Mouse (Mus musculus) heart, embryonic 11.5 days (tissue): ENCODE results near the gene Rbm4. TPM values are rescaled to one million over a fixed set of nuclear protein-coding genes. Genes with fewer than 3 reads are reported as not detected.
A peak's percentile ranks its signal among the peaks of the same experiment; 100 is the strongest.
"Not testable (repeated sequence)": the region's sequence is repeated elsewhere in the genome, so short reads cannot be mapped to it uniquely, and the experiment has no call there.

Experiments used
- ATAC-seq: fragments of 200-750 bp; cut with Nextera tagmentation; replicated peaks from 2 replicates; pipeline ENCODE4 v1.8.0; 2017; ENCODE audit warnings: moderate library complexity; ENCODE audit not compliant: insufficient number of reproducible peaks, low FRiP score, low TSS enrichment
- H3K27ac ChIP-seq: fragments of 300-500 bp; sonication (generic); 2 replicates; pipeline ENCODE4 v1.5.1; 2014; ENCODE audit warnings: mild to moderate bottlenecking, low read depth, low read length
- H3K27me3 ChIP-seq: fragments of 300-500 bp; sonication (generic); 2 replicates; pipeline ENCODE4 v1.6.1; 2014; ENCODE audit warnings: mild to moderate bottlenecking, low read length, mixed read lengths; ENCODE audit not compliant: control insufficient read depth, insufficient read depth
- H3K36me3 ChIP-seq: fragments of 300-500 bp; sonication (generic); 2 replicates; pipeline ENCODE4 v1.6.1; 2014; ENCODE audit warnings: mild to moderate bottlenecking, low read length, moderate library complexity, mixed read lengths; ENCODE audit not compliant: control insufficient read depth, insufficient read depth
- H3K4me1 ChIP-seq: fragments of 300-500 bp; sonication (generic); 2 replicates; pipeline ENCODE4 v1.6.1; 2014; ENCODE audit warnings: low read length; ENCODE audit not compliant: control insufficient read depth, insufficient read depth
- H3K4me2 ChIP-seq: fragments of 300-500 bp; sonication (generic); 2 replicates; pipeline ENCODE4 v1.6.1; 2014; ENCODE audit warnings: mild to moderate bottlenecking, moderate library complexity
- H3K4me3 ChIP-seq: fragments of 300-500 bp; sonication (generic); 2 replicates; pipeline ENCODE4 v1.5.1; 2014; ENCODE audit warnings: low read depth, low read length
- H3K9ac ChIP-seq: fragments of 300-500 bp; sonication (generic); 2 replicates; pipeline ENCODE4 v1.6.1; 2014; ENCODE audit warnings: mild to moderate bottlenecking, low read depth, low read length, moderate library complexity
- H3K9me3 ChIP-seq: fragments of 300-500 bp; sonication (generic); replicated peaks from 2 replicates; pipeline ENCODE4 v1.6.1; 2016; ENCODE audit warnings: low read length; ENCODE audit not compliant: control insufficient read depth
- WGBS: fragments of 180-500 bp; shearing (Covaris S2); extraction: QIAGEN DNeasy Blood & Tissue Kit; methylation state at CpG from one replicate; pipeline ENCODE4 v1.1.7; 2014; ENCODE audit not compliant: insufficient replicate concordance; 5-methylcytosine and 5-hydroxymethylcytosine counted together
- polyA plus RNA-seq: library from polyadenylated mRNA; unstranded; fragments of >200 nt; fragmentation: Nextera tagmentation; extraction: Ambion mirVana; gene quantifications from 2 replicates; pipeline ENCODE4 v1.2.1, GENCODE M21; 2014

Gene Rbm4
- polyA plus RNA-seq, 1 experiment from 2014 or later: 54.0 TPM

DNA sequence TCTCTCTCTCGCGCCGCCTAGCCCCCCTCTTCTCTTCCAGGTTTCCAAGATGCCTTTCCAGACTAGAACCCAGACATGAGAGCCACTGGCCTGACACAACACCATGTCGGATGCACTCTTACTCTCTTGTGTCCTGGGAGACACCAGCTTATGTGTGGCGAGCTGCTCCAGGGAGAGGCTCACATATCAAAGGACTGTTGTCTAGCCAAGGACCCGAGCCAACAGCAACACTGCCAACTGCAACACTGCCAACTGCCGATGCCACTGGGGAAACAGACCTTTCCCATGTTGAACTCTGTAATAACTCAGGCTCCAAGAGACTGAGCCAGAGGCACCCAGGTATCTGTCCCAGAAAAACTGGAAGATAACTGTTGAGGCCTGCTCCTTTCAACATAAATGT lies 35.5 kb upstream of the Rbm4 start:
- Histone ChIP-seq H3K9me3 (no peaks in the 10 kb centered on the region), H3K4me3 (no peak overlapping the region), H3K27me3 (no peaks in the 10 kb centered on the region), H3K36me3 (peaks cover 5% of the 10 kb centered on the region; the same call in 1 of the 2 replicates), H3K4me1 (no peaks in the 10 kb centered on the region), H3K9ac (no peak overlapping the region), H3K4me2 (no peak overlapping the region), H3K27ac (no peak overlapping the region)
- no peak for ATAC-seq
- 62% methylated on average over 7 of the region's 7 CpGs for WGBS

DNA sequence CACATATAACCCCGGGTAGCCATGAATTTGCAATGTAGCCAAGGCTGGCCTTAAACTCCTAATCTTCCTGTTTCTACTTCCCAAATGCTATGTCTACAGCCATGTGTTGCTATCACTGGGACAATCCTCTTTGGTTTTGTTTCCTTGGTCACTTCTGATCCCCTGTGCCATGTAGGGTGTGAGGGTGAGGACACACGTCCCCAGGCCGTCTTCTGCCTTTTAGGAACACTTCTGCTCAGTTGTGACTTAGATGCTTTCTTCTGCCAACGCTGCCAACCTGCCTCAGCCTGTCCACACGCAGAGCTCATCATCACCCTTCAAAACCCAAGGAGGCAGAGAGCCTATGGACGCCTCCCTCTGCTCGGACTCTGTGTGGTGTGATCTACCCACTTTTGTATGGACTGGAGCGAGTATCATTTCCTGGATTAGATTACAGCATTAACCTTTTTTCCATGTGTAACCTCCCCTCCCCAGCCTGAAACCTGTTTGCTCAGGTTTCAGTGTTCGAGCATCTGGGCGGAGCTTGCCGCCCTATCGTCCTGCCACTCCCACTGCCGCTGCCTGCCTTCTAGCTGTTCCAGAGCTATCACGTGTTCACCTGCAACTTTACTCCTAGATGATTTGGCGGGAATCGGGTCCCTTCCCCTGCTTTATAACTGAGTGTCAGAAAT lies 34.9 kb upstream of the Rbm4 start:
- no peaks in the 10 kb centered on the region for H3K4me1 ChIP-seq
- no peak for ATAC-seq

DNA sequence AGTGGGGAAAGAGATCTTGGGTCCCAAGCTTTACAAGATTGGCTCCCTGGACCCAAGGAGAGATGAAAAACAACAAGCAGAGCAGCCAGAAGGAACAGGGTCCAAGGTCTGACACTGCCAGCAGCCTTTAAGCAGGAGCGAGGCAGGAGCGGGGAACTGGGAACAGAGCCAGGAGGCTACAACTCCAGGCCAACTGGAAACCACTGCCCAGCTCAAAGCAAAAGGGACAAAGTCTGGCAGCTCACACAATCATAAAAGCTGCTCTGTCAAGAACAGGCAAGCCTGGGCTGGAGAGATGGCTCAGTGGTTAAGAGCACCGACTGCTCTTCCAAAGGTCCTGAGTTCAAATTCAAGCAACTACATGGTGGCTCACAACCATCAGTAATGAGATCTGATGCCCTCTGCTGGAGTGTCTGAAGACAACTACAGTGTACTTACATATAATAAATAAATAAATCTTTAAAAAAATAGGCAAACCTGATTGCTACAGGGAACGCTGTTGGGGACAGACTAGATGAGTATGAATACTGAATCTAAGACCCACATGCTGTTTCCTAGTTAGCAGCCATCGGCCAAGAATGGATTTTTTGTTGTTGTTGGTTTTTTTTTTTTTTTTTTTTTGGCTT lies 27.1 kb upstream of the Rbm4 start:
- no peaks in the 10 kb centered on the region for H3K9me3 ChIP-seq
- WGBS: 76% methylated on average over 5 of the region's 5 CpGs
- H3K4me2 ChIP-seq: no peak overlapping the region
- no peak overlapping the region for H3K9ac ChIP-seq
- H3K27ac ChIP-seq: no peak overlapping the region
- no peak overlapping the region for H3K4me3 ChIP-seq
- H3K27me3 ChIP-seq: no peaks in the 10 kb centered on the region
- H3K4me1 ChIP-seq: no peaks in the 10 kb centered on the region
- no peak for ATAC-seq
- peaks cover 5% of the 10 kb centered on the region; the same call in 1 of the 2 replicates for H3K36me3 ChIP-seq

More for the DNA sequence above, 34.9 kb upstream of the Rbm4 start:
- peaks cover 5% of the 10 kb centered on the region; the same call in 1 of the 2 replicates for H3K36me3 ChIP-seq
- H3K4me2 ChIP-seq: no peak overlapping the region
- 54% methylated on average over 16 of the region's 16 CpGs for WGBS
- H3K9ac ChIP-seq: no peak overlapping the region
- no peaks in the 10 kb centered on the region for H3K27me3 ChIP-seq
- no peaks in the 10 kb centered on the region for H3K9me3 ChIP-seq
- H3K4me3 ChIP-seq: no peak overlapping the region
- H3K27ac ChIP-seq: no peak overlapping the region

DNA sequence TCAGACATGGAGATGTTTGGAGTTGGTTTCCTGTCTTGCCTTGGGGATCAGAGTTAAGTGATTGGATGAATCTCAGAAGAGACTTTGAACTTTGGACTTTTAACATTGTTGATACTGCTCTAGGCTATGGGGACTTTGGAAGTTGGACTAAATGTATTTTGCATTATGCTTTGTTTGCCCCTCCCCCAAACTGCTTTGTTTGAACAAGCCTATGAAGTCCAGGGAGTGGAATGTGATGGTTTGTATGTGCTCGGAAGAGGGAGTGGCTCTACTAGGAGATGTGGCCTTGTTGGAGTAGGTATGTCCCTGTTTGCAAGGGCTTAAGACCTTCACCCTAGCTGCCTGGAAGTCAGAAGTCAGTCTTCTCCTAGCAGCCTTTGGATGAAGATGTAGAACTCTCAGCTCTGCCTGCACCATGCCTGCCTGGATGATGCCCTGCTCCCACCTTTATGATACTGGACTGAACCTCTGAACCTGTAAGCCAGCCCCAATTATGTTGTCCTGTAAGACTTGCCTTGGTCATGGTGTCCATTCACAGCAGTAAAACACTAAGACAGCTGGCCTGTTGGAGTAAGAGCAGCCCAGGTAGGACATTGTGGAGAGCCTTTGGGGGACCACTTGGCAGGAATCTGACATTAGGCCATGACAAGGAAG lies 23.6 kb upstream of the Rbm4 start:
- Histone ChIP-seq H3K9me3 (no peaks in the 10 kb centered on the region), H3K27ac (no peak overlapping the region), H3K4me2 (no peak overlapping the region), H3K4me1 (no peaks in the 10 kb centered on the region), H3K4me3 (no peak overlapping the region), H3K9ac (no peak overlapping the region), H3K36me3 (no peaks in the 10 kb centered on the region), H3K27me3 (no peaks in the 10 kb centered on the region)
- WGBS: 65% methylated on average over 1 of the region's 1 CpGs
- no peak for ATAC-seq

DNA sequence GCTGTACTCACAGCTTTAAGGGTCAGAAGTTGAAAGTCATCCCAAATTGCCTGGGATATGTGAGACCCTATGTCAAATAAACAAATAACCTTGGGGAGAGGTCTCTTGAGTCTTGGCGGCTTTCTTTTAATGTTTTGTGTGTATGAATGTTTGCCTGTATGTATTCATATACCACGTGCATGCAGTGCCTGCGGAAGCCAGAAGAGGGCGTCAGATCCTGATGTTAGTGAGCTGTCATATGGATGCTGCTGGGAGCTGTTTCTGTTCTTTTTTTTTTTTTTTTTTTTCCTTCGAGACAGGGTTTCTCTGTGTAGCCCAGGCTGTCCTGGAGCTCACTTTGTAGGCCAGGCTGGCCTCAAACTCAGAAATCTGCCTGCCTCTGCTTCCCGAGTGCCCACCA lies 19.3 kb upstream of the Rbm4 start:
- Histone ChIP-seq H3K27me3 (no peaks in the 10 kb centered on the region), H3K27ac (no peak overlapping the region), H3K4me1 (peaks cover 8% of the 10 kb centered on the region), H3K9me3 (no peaks in the 10 kb centered on the region), H3K4me3 (no peak overlapping the region), H3K9ac (no peak overlapping the region), H3K36me3 (no peaks in the 10 kb centered on the region), H3K4me2 (no peak overlapping the region)
- 76% methylated on average over 6 of the region's 6 CpGs for WGBS
- ATAC-seq: no peak

DNA sequence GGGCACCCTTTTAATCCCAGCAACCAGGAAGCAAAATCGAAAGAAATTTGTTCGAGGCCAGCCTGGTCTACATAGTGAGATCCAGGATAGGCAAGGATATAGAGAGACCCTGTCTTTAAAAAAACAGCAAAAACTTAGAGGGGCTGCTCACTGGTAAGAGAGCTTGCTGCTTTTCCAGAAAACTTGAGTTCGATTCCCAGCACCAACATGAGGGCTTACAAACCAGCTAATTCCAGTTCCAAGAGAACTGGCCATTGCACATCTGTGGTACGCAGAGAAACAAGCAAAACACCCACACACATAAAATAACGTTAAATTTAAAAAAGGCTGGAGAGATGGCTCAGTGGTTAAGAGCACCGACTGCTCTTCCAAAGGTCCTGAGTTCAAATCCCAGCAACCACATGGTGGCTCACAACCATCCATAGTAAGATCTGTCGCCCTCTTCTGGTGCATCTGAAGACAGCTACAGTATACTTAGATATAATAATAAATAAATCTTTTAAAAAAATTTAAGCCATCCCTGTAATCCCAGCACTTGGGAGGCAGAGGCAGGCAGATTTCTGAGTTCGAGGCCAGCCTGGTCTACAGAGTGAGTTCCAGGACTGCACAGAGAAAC lies 18.7 kb upstream of the Rbm4 start:
- H3K4me1 ChIP-seq, ATAC-seq, H3K27me3 ChIP-seq, H3K9me3 ChIP-seq, H3K36me3 ChIP-seq: not testable (repeated sequence)
- Histone ChIP-seq H3K9ac (peak overlapping the region; percentile 95), H3K4me2 (peak overlapping the region; percentile 86), H3K4me3 (peak overlapping the region; percentile 76), H3K27ac (peak overlapping the region; percentile 94)
- WGBS: 72% methylated on average over 8 of the region's 8 CpGs

DNA sequence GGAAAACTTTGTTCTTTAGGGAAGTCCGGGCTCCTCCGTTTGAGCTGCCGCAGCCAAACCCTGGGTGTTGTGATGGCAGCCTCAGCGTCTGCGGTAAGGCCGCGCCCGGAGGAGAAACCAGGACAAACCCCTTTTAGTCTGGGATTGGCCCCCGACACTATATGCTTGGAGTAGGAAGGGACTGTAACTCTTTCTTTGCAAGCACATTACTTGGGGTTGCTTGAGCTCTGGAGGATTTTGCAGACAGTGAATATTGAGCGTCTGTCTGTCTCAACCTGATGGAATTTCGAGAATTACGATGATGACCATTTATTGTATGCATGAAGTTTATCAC lies 18.2 kb upstream of the Rbm4 start:
- peak; percentile 11; the same call in 1 of the 2 replicates for ATAC-seq
- Histone ChIP-seq H3K9ac (peak overlapping the region; percentile 95), H3K4me1 (peaks cover 8% of the 10 kb centered on the region), H3K4me2 (peak overlapping the region; percentile 86), H3K9me3 (no peaks in the 10 kb centered on the region), H3K4me3 (peak overlapping the region; percentile 76), H3K27ac (peak overlapping the region; percentile 94), H3K36me3 (no peaks in the 10 kb centered on the region), H3K27me3 (no peaks in the 10 kb centered on the region)
- WGBS: 7% methylated on average over 12 of the region's 12 CpGs

DNA sequence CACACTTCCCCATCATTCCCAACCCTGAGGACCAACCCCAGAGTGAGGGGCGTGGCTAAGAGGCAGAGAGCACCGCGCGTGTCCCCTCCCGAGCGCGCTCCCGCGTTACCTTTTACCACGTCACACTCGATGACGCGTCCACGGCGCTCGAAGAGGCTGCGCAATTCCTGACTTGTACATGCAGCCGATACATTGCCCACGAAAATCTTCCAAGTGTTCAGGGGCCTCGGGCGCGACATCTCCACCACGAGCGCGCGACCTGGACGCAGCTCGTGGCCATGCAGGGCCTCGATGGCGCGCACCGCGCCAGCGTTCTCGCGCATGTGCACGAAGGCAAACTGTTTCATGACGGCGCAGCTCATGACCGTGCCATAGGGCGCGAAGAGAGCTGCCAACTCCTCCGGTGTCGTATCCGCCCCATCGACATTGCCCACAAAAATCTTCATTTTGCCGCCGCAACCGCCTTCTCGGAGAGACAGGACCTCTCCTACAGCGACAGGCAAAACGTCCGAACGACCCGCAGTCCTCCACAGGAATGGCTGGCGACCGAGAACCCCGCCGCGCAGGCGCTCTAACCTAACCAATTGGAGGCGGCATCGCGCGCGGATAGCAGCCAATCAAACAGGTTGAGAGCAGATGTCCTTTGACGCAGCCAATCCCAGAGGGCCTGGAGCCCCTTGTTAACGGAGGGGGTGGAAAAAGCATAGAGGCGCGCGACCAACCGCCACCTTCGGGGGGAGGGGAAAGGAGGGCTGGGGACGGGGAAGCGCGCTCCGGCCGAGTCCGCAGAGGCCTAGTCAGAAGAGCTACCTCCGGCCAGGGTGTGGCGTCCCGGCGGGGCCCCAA lies 17.6 kb upstream of the Rbm4 start, which contains the start of the genes Gm21992 and Rbm14:
Gene Gm21992 (minus strand): TSS at position 550 of the 846 bp plus-strand sequence.
Gene Rbm14 (minus strand): TSS at position 572 of the 846 bp plus-strand sequence.
- H3K9ac ChIP-seq: peak within 1 kb of the TSS; percentile 95
- peaks cover 8% of the 10 kb centered on the region for H3K4me1 ChIP-seq
- under 1% methylated on average over 83 of the region's 83 CpGs for WGBS
- peak within 1 kb of the TSS; percentile 86 for H3K4me2 ChIP-seq
- no peaks in the 10 kb centered on the region for H3K27me3 ChIP-seq
- no peaks in the 10 kb centered on the region for H3K36me3 ChIP-seq
- H3K4me3 ChIP-seq: peak within 1 kb of the TSS; percentile 76
- no peaks in the 10 kb centered on the region for H3K9me3 ChIP-seq
- peak; percentile 97 for ATAC-seq
- peak within 1 kb of the TSS; percentile 94 for H3K27ac ChIP-seq
